Mouse (Mus musculus) C2C12 (cell line): ENCODE results near the gene Dnajc13.

Experiments used
- CEBPB ChIP-seq: IDR thresholded peaks from one replicate; pipeline ENCODE4 v1.6.1; 2011; ENCODE audit warnings: low read depth, mild to moderate bottlenecking, control low read depth, moderate library complexity
- CTCF ChIP-seq: IDR thresholded peaks from one replicate; pipeline ENCODE4 v1.5.1; 2011; ENCODE audit not compliant: control insufficient read depth, insufficient read depth, insufficient read length
- MAX ChIP-seq: IDR thresholded peaks from one replicate; pipeline ENCODE4 v1.6.1; 2011; ENCODE audit warnings: mild to moderate bottlenecking, control low read depth
- MYOD1 ChIP-seq: IDR thresholded peaks from one replicate; pipeline ENCODE4 v1.6.1; 2011; ENCODE audit warnings: low read depth; ENCODE audit not compliant: control insufficient read depth, insufficient read length
- MYOG ChIP-seq: IDR thresholded peaks from one replicate; pipeline ENCODE4 v1.6.1; 2011; ENCODE audit not compliant: control insufficient read depth, insufficient read length; ENCODE audit errors: extremely low read depth
- USF1 ChIP-seq: IDR thresholded peaks from one replicate; pipeline ENCODE4 v1.6.1; 2011; ENCODE audit warnings: low read depth, mild to moderate bottlenecking, control low read depth, moderate library complexity

- TF ChIP-seq MAX (no peak), CTCF (no peak), USF1 (no peak), CEBPB (no peak), MYOD1 (no peak), MYOG (no peak)
Observed at GRCm38 (mm10) chr9:104235751-104236150, 27.0 kb downstream of the Dnajc13 start.
